Mouse (Mus musculus) midbrain, postnatal 0 days (tissue): ENCODE measurements around the gene Taf1a. TPM values are rescaled to one million over a fixed set of nuclear protein-coding genes. Genes with fewer than 3 reads are reported as not detected.
"Not testable (repeated sequence)": the region's sequence is repeated elsewhere in the genome, so short reads cannot be mapped to it uniquely, and the experiment has no call there.

Source experiments
- ATAC-seq: fragments of 200-750 bp; cut with Nextera tagmentation; 2 replicates; pipeline ENCODE4 v1.8.0; 2017; ENCODE audit warnings: moderate number of reproducible peaks, mild to moderate bottlenecking, moderate TSS enrichment, moderate library complexity; ENCODE audit not compliant: low FRiP score
- DNase-seq: peaks from one replicate; pipeline ENCODE4 v3.0.0-alpha.2; 2015; ENCODE audit warnings: low spot score
- H3K27ac ChIP-seq: fragments of 300-500 bp; sonication (generic); 2 replicates; pipeline ENCODE4 v1.5.1; 2014; ENCODE audit warnings: low read depth, mild to moderate bottlenecking, low read length, mixed read lengths
- H3K27me3 ChIP-seq: fragments of 300-500 bp; sonication (generic); 2 replicates; pipeline ENCODE4 v1.6.1; 2014; ENCODE audit warnings: low read length, control low read depth, mixed read lengths; ENCODE audit not compliant: insufficient read depth
- H3K36me3 ChIP-seq: fragments of 300-500 bp; sonication (generic); 2 replicates; pipeline ENCODE4 v1.6.1; 2014; ENCODE audit warnings: low read length, control low read depth, mixed read lengths; ENCODE audit not compliant: insufficient read depth
- H3K4me1 ChIP-seq: fragments of 300-500 bp; sonication (generic); 2 replicates; pipeline ENCODE4 v1.6.1; 2014; ENCODE audit warnings: mild to moderate bottlenecking, control low read depth, antibody characterized with exemption, low read length, mixed read lengths; ENCODE audit not compliant: insufficient read depth
- H3K4me2 ChIP-seq: fragments of 300-500 bp; sonication (generic); 2 replicates; pipeline ENCODE4 v1.6.1; 2014; ENCODE audit warnings: low read depth, mild to moderate bottlenecking, low read length, mixed read lengths; ENCODE audit not compliant: poor library complexity, severe bottlenecking
- H3K4me3 ChIP-seq: fragments of 300-500 bp; sonication (generic); 2 replicates; pipeline ENCODE4 v1.5.1; 2014; ENCODE audit warnings: low read depth, mild to moderate bottlenecking, low read length, moderate library complexity
- H3K9ac ChIP-seq: fragments of 300-500 bp; sonication (generic); replicated peaks from 2 replicates; pipeline ENCODE4 v1.6.1; 2014; ENCODE audit warnings: mild to moderate bottlenecking, low read length, moderate library complexity, mixed read lengths; ENCODE audit not compliant: poor library complexity, severe bottlenecking
- H3K9me3 ChIP-seq: fragments of 300-500 bp; sonication (generic); 2 replicates; pipeline ENCODE4 v1.6.1; 2016; ENCODE audit warnings: low read length, control low read depth
- CTCF ChIP-seq: IDR thresholded peaks from 2 replicates; pipeline ENCODE4 v1.5.1; 2016; ENCODE audit warnings: antibody characterized with exemption, mild to moderate bottlenecking
- WGBS: fragments of 180-500 bp; shearing (Covaris S2); extraction: QIAGEN DNeasy Blood & Tissue Kit; methylation state at CpG from one replicate; pipeline ENCODE4 v1.1.7; 2014; 5-methylcytosine and 5-hydroxymethylcytosine counted together
- polyA plus RNA-seq: library from polyadenylated mRNA; unstranded; fragments of >200 nt; fragmentation: Nextera tagmentation; extraction: Ambion mirVana; gene quantifications from 2 replicates; pipeline ENCODE4 v1.2.1, GENCODE M21; 2015
- total RNA-seq: library from RNA; depleted of rRNA; stranded (reverse); fragments of >200 nt; gene quantifications from 2 replicates; pipeline ENCODE4 v1.2.3, GENCODE M21; 2014

Gene Taf1a
- total and polyA plus RNA-seq, 2 experiments from 2014 or later, result 10.3 to 17.6 TPM

GRCm38 (mm10) chr1:183369427-183370014, 19.3 kb upstream of the Taf1a start, which contains the start of gene Mia3:
Gene Mia3 (minus strand): TSS chr1:183369553.
- Histone ChIP-seq H3K36me3 (peaks cover 5% of the 10 kb centered on the region), H3K9me3 (no peaks in the 10 kb centered on the region), H3K4me2 (peak within 1 kb of the TSS; percentile 93), H3K4me1 (peaks cover 5% of the 10 kb centered on the region; the same call in 1 of the 2 replicates), H3K4me3 (peak within 1 kb of the TSS; percentile 72), H3K9ac (peak within 1 kb of the TSS; percentile 79), H3K27me3 (no peaks in the 10 kb centered on the region), H3K27ac (peak within 1 kb of the TSS; percentile 71)
- DNase-seq (peak; percentile 98), ATAC-seq (peak; percentile 99)
- WGBS, result under 1% methylated on average over 45 of the region's 51 CpGs
- TF ChIP-seq CTCF, result no peak; the same call in 1 of the 2 replicates

GRCm38 (mm10) chr1:183374728-183375127, 14.1 kb upstream of the Taf1a start:
- Histone ChIP-seq H3K4me2 (no peak overlapping the region), H3K4me1 (no peaks in the 10 kb centered on the region), H3K4me3 (no peak overlapping the region), H3K9me3 (no peaks in the 10 kb centered on the region), H3K36me3 (no peaks in the 10 kb centered on the region), H3K9ac (no peak overlapping the region), H3K27me3 (no peaks in the 10 kb centered on the region), H3K27ac (no peak overlapping the region)
- no peak for ATAC-seq
- DNase-seq, result no peak
- WGBS, result 79% methylated on average over 5 of the region's 5 CpGs
- peak; percentile 4; the same call in 1 of the 2 replicates for TF ChIP-seq CTCF

- H3K9ac ChIP-seq, result no peak overlapping the region
- H3K4me2 ChIP-seq, result no peak overlapping the region
- no peaks in the 10 kb centered on the region for H3K36me3 ChIP-seq
- no peak overlapping the region for H3K27ac ChIP-seq
- H3K4me3 ChIP-seq, result no peak overlapping the region
- no peak for TF ChIP-seq CTCF
- WGBS, result 80% methylated on average over 4 of the region's 4 CpGs
- H3K4me1 ChIP-seq, result no peaks in the 10 kb centered on the region
- ATAC-seq, result no peak
- H3K9me3 ChIP-seq, result no peaks in the 10 kb centered on the region
- no peak for DNase-seq
- peaks cover under 1% of the 10 kb centered on the region; the same call in 1 of the 2 replicates for H3K27me3 ChIP-seq
Observed at GRCm38 (mm10) chr1:183377045-183377444, 11.7 kb upstream of the Taf1a start.

- no peak for TF ChIP-seq CTCF
- H3K4me3 ChIP-seq, result no peak overlapping the region
- H3K27me3 ChIP-seq, result peaks cover 10% of the 10 kb centered on the region; the same call in 1 of the 2 replicates
Observed at GRCm38 (mm10) chr1:183378321-183378941, 10.3 kb upstream of the Taf1a start.

GRCm38 (mm10) chr1:183379376-183379775, 9.4 kb upstream of the Taf1a start:
- H3K4me3 ChIP-seq, H3K36me3 ChIP-seq, H3K27ac ChIP-seq, H3K4me2 ChIP-seq, H3K9ac ChIP-seq, DNase-seq, ATAC-seq, H3K9me3 ChIP-seq, H3K4me1 ChIP-seq: not testable (repeated sequence)
- peaks cover 17% of the 10 kb centered on the region for H3K27me3 ChIP-seq
- WGBS, result 92% methylated on average over 3 of the region's 3 CpGs

More at GRCm38 (mm10) chr1:183378321-183378941, 10.3 kb upstream of the Taf1a start:
- no peak overlapping the region for H3K9ac ChIP-seq
- 83% methylated on average over 10 of the region's 10 CpGs for WGBS
- H3K4me2 ChIP-seq, result no peak overlapping the region
- no peak for ATAC-seq
- no peak overlapping the region for H3K27ac ChIP-seq
- no peaks in the 10 kb centered on the region for H3K4me1 ChIP-seq
- no peaks in the 10 kb centered on the region for H3K36me3 ChIP-seq
- DNase-seq, result no peak
- no peaks in the 10 kb centered on the region for H3K9me3 ChIP-seq

GRCm38 (mm10) chr1:183381816-183382215, 7.0 kb upstream of the Taf1a start:
- WGBS, result 88% methylated on average over 5 of the region's 5 CpGs
- H3K4me3 ChIP-seq, result no peak overlapping the region
- no peak overlapping the region for H3K9ac ChIP-seq
- H3K27me3 ChIP-seq, result peaks cover 30% of the 10 kb centered on the region
- no peak for DNase-seq
- H3K4me2 ChIP-seq, result no peak overlapping the region
- no peaks in the 10 kb centered on the region for H3K4me1 ChIP-seq
- no peak for TF ChIP-seq CTCF
- ATAC-seq, result no peak
- no peak overlapping the region for H3K27ac ChIP-seq
- H3K9me3 ChIP-seq, result no peaks in the 10 kb centered on the region
- H3K36me3 ChIP-seq, result no peaks in the 10 kb centered on the region
